Mouse (Mus musculus): ENCODE data around the gene Slc38a2. TPM values are rescaled to one million over a fixed set of nuclear protein-coding genes. Genes with fewer than 3 reads are reported as not detected.

The Slc38a2 gene
- total RNA-seq, 2 experiments from 2014 or later = 76.0 to 96.7 TPM

DNA sequence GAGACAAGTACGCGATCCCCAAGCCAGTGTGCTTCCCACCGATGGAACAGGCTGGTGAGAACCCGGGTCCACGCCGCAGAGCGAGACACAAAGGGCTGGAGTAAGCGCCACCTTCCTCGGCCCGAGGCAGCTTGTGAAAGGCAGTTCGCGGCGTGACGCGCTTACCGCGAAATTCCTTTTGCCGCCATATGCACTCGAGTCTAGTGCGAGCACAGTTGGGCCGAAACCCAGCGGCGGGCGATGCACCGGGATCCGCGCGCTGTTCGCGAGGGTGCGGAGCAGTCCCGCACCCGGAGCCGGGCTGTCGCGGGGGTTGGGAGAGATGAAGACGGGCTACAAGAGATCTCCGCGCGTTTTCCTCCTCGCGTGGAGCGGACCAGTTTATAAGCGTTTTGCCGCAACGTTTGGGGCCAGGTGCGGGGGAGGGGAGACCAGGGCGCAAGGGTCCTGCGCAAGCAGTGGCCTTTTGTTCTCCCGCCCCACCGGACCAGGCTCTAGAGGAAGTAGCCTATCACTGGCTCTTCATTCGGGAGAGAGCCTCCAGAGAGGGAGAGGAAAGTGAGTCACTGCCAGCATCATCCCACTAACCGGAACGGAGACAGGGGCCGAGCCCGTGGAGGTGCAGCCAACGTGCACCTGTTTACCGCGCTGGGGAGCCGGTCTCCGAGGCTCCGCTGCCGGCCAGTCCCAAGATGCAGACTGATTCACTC is 58.3 kb downstream of the Slc38a2 start:
- intact Hi-C loops (cut with DNase I) = loop anchor here (5.0 kb wide), 3 partner anchors 44 to 179 kb away; partner anchors contain the start of genes Scaf11 and Slc38a2
- peak; percentile 75 to 78 for DNase-seq (ENCODE audit: low spot score in 2 of 2)

DNA sequence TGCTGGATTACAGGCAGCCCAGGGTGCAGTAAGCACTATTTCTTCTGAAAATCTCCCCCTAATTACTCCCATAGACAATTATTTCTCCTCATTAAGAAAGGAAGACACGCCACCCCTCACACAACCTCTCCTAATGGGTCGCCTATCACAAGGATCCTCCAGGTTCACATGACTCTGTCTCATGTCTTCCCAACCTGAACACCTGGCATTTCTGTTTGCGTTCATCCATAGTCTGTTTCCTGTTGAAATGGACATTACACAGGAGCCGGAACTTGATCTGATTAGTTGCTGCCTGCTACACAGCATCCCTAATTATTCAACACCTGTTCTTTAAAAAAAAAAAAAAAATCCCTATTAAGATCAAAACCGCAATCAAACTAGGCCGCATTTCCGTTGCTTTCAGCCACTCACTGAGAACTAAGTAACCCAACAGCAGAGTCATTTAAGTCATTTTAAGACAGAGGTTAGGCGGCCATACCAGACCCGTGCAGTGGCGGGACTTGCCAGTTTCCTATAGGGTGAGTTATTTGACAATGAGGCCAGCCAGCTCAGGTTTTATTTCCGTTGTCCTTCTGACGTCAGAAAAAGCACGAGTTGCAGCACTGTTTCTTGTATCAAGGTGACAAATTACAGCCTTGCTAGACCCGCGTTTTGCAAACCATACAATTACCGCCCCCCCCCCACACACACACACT is 59.1 kb downstream of the Slc38a2 start:
- intact Hi-C loops (cut with DNase I) = loop anchor here (5.0 kb wide), 3 partner anchors 43 to 178 kb away; partner anchors contain the start of genes Scaf11 and Slc38a2
- DNase-seq (ENCODE audit: low spot score in 2 of 2) = peak; percentile 24

DNA sequence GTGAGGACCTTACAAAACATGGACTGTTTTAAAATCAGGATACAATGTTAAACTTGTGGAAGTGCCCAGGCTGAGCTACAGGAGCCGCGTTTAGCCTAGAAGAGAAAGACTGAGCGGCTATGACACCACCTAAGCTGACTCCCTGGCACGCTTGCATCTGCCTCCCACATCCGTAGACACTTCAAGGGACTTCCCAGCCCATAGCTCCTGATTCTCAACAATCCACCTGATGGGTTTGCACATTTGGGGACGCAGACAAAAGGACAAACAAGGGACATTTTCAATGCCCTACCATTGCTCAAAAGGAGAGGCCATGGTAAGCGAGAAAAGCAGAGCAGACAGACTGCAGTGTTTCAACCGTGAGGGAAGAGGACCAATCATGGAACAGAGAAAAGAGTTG is 59.9 kb downstream of the Slc38a2 start:
- intact Hi-C loops (cut with DNase I) = loop anchor here (5.0 kb wide), 3 partner anchors 42 to 177 kb away; partner anchors contain the start of genes Scaf11 and Slc38a2

DNA sequence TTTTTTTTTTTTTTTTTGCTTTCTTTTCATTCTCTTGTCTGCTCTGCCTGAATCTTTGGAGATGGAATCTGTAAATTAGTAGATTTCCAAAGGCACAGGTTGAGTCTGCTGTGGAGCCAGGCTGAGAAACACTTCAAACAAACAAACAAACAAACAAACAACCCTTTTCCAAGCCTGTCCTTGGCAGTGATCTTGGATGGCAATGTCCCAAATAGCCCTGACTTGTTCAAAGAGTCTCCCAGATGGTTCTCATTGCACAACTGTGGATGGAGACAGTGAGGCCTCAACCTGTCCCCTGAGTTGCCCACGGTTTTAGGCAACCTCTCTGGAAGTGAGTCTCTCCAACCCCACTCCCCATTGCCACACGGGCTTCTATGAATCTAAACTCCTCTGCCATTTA is 60.9 kb downstream of the Slc38a2 start:
- no peak for DNase-seq (ENCODE audit: low spot score in 2 of 2)
- intact Hi-C loops (cut with DNase I) = no loop called here

More for the DNA sequence above, 59.9 kb downstream of the Slc38a2 start:
- no peak for DNase-seq (ENCODE audit: low spot score in 2 of 2)

DNA sequence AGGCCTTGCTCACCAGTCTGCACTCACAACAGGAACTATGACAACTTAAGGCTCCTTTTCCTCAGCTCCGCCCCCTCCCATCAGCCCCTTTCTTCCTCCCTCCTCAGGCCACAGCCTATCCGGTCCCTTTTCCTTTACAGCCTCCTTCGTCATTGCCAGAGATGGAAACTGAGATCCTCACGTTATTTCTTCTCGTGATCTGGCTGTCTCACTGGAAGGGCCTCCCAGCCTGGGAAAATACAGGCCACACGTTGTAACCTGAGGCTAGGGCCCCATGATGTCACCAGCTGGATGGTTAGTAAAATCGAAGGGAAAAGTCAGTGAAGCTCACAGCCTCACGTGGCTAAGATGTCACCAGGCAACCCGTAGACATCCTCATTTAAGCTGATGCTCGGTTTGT is 61.4 kb downstream of the Slc38a2 start:
- intact Hi-C loops (cut with DNase I) = no loop called here
- DNase-seq (ENCODE audit: low spot score in 2 of 2) = no peak

Other genes starting within 250 kb of the Slc38a2 start
- gene Scaf11, start 238.9 kb downstream of the Slc38a2 start, total RNA-seq (2021) = 10 to 100 TPM; 49.7 to 51.0 TPM
- gene Slc38a1, start 56.8 kb downstream of the Slc38a2 start, total RNA-seq (2021) = 100 to 1,000 TPM; 103 TPM

Measured in left cerebral cortex, postnatal 36 days (tissue).